Mouse (Mus musculus): ENCODE measurements at regions not wholly inside any gene's neighbourhood (a gene's known extent, or its start where the extent isn't known, plus 50 kb on each side); places are given as distances from the start of the nearest gene placed in this dataset.

- no peak for DNase-seq
Observed at GRCm38 (mm10) chr17:85818098-85818855, 130.2 kb upstream of the Six2 start.

DNA sequence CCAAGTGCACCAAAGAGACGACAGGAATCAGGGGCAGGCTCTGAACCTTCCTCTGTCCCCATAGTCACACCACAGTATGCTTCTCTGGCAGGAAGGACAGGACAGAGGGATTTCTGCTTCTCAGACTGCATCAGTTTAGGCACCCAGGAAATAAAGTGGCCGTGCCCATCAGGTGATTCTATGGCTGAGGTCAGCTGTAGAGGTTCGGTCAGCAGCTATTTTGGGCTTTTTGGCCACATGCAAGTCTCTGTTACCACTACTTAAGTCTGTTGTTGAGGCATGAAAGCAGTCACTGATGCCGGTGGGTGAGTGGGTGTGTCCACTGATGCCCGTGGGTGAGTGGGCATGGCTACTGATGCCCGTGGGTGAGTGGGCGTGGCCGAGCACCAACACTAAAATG is 128.4 kb upstream of the Six2 start:
- no peak for DNase-seq

DNA sequence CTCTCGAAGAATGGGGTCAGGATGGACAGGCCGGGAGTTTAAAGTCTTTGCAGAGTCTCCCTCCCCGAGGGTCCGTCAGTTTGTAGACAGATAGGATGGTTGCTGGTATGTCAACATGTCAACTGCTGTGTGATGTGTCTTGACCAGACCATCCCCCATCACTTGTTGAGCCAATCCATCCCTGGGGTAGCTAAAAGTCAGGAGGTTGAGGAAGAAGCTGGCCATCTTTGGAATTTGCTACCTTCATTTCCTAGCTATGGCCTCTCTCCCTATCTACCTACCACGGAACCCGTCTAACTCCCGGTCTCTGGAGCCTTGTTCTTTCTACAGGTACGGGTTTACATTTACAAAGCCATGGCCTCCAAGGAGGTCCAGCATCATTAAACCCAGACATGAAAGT is 128.0 kb upstream of the Six2 start:
- DNase-seq = no peak

DNA sequence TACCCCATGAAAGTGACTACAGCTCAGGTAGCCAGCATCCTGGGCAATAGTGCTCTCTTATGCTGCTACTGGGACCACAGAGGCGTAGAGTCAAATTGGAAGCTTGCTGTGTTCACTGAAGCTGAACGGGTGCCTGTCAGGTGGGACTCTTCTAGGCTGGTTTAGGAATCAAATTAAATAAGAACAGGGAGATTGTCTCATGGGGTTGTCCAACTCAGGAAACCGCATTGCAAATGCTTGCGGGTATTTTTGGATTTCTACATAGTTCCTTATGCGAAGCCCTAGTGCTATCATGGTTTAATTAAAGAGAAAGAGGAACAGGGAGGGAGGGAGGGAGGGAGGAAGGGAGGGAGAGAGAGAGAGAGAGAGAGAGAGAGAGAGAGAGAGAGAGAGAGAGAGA is 120.5 kb upstream of the Six2 start:
- no peak for DNase-seq

GRCm38 (mm10) chr17:85805726-85806359 is 117.8 kb upstream of the Six2 start:
- DNase-seq = no peak

- no peak for DNase-seq
Observed at GRCm38 (mm10) chr17:85804631-85805030, 116.6 kb upstream of the Six2 start.

DNA sequence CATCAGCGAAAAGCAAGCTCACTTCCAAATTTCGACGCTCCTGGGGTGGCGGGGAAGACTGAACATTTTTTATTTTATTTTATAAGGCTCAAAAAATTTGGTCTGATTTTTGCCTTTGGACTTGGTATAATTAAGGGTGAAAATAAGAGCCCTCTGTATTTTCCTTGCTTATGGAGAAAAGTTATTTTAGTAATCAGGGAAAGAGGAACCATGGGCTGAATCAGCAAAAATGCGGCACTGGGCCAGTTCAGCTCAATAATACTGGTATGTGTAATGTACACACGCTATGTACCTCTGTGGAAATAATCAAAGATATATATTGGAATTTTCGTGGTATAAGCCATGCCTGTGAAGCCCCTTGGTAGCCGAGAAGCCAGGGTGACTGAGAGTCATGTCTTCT is 113.7 kb upstream of the Six2 start:
- DNase-seq = no peak

DNA sequence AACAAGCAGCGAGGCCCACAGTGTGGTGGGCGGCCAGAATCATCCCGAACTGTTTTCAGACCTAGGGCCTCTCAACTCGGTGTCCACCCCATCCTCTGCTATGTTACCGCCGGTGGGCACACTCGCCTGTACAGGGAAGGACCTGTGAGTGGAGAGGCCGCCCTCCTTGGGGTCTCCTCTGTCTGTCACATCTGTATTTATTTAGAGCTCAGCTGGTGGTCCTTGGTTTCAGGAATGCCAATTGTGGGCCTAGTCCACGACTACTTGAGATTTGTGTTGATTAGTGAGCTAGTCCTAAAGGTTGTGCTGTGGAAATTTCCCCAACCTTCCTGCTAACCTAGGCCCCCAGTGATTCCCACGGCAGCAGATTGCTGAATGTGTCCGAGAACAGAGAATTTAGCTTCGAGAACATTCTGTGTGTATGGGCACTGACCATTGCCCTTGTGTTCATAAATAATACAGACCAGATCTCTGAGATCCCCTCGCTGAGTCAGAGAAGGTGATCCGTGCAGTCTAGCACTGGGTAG is 113.1 kb upstream of the Six2 start:
- DNase-seq = no peak

DNA sequence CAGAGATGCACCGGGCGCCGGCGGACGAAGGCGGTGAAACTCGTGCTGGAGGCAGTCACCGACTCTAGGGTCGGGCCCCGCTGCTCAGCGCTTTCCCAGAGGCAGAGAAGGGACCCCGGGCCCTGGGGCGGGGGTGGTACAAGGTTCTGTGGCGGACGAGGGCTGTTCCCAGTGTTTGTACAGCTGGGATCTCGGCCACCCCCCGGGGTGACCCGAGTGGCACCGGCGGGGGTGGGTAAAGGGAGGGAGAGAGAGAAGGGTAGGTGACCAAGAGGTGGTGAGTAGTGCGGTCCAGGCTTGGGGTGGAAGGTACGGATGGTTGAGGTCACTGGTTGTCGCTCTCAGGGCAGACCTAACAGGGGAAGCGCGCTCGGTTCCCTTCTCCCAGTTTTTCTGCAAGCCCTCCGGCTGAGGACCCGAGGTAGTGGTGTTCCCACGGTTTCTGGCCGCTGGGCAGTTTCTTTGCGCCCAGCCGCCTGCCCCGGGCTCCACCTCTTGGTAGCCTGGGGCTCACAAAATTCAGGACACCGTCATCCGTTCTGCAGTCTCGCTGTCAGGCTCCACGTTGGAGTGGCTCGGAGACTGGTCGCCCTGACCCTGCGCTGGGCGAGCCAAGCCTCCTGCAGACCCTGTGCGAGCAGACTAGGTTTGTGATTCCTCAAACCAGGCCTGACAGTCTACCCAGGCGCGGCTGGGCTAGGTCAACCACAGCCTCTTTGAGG is 112.4 kb upstream of the Six2 start:
- no peak for DNase-seq

DNA sequence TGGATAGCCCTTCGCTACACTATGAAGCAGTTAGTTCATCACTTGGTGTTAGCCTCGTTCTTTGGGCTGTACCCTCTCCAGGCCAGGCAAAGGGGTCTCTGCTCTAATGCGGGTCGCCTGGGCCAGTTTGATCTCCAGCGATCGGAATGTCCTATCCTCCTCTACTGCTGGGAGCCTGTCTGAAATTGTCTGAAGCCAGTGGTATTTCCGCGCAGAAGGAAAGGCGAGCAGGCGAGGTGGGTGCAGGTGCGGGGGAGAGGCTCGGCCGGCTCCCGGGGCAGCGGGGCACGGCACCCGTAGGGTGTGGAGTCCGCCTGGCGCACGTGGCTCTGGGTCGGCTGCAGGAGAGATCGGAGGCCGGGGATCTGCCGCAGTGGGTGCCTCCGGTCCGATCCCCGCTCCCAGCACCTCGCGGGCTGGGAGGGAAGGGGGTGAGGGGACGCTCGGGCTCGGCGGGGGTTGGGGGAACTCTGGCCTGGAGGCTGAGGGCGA is 111.8 kb upstream of the Six2 start:
- DNase-seq = no peak

- no peak for DNase-seq
Observed at GRCm38 (mm10) chr17:85799081-85799864, 111.2 kb upstream of the Six2 start.

DNA sequence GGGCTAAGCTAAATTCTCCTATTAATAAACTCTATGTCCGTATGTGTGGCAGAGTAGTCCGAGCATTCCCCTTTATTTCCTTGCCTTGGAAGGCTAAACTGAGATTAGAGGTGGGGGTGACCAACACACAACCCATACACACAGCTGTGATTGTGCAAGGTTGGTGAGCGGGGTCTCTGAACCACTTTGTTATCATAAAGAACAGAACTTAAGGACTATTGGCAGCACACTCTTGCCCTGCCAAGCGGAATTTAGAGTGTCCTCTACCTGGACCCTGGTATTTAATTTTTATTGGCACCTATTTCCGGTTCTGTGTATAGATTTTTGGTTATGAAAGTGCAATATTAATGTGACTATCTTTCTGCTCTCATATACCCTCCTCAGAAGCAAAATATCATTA is 109.7 kb upstream of the Six2 start:
- no peak for DNase-seq

DNA sequence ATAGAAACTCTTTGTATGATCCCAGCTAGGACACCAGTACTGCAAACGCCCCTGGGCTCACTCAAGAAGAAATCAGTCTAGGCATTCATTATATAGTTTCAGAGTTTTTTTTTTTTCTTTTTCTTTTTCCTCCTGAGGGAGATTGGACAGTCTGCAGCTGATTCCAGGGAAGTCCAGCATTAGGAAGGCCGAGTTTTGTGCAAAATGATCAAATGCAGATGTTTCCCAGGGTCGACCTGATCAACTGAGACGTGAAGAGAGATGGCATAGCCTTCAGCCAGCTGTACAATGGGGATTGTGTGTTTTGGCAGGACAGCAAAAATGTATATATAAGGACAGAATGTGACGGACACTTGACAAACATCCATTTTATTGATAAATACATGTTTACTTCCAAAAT is 107.7 kb upstream of the Six2 start:
- no peak for DNase-seq

- DNase-seq = no peak
Observed at GRCm38 (mm10) chr17:85785625-85786294, 97.7 kb upstream of the Six2 start.

DNA sequence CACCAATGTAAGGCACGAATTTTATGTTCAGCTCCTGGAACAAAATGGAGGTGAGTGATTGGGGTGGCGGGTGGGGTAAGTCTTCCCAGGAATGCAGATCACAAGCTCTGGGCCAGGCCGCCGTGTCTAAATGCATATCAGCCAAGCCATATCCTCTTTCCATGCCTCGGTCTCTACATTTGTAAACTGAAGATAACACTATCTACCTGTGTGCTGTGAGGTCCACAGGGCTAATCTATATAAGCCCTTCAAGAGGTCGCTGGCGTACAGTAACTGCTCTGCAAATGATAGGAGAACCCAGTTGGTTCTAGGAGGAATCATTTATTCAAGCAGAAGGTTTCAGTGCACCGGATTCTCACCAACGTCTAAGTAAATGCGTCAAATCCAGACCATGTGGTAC is 92.4 kb upstream of the Six2 start:
- no peak for DNase-seq

DNA sequence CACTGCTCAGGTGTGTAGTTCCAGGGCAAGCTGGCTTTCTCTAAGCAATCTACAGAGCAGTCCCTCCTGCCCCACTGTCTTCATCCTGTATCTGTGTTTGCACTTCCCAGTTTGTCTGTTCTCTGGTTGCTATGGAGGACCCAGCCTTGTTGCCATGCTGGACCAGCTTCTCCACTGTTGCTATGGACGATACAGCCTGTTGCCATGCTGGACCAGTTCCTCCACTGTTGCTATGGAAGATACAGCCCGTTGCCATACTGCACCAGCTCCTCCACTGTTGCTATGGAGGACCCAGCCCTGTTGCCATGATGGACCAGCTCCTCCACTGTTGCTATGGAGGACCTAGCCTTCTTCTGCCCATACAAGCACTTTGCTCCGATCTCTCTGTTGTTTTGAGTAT is 88.8 kb upstream of the Six2 start:
- DNase-seq = no peak

DNA sequence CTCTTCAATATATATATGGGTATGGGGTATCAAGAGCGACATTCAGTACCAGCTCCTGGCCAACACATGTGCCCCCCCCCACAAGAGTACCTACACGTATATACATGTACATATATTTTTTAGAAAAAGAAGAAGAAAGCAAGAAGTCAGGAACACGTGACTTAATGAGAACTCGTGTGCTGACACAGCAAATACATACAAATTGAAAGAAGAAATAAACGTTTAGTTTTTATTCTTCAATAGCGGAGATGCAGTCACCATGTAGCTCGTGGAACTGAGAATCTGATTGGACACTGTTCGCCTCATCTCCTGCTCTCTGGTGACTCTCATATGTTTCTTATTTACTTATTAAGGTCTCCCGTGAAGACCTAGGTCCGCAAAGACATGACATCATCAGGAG is 80.3 kb upstream of the Six2 start:
- DNase-seq = no peak

DNA sequence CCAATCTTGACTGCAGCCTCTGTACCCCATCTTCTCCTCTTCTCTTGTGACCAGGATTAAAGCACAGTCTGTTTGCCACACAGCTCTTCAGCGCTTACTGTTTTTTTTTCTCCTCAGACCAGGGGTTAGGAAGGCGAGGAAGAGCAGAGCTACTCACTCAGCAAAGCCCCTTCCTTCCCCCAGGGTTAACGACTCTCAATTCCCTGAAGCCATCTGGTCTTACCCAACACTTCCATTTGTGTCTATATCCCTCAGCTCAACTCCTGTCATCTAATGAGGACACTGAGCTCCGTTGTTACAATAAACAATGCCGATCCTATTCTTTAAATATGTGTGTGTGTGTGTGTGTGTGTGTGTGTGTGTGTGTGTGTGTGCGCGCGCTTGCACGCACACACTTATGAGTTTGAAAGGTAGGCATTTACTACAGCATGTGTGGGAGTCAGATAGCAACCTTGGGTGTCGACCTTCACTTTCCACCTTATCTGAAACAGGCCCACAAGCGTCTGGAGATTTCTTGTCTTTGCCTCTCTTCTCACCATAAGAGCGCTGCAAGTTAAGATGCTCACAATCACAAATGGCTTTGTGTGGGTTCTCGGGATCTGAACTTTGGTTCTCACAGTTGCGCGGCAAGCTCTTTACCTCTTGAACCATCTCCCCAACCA is 79.3 kb upstream of the Six2 start:
- DNase-seq = no peak

DNA sequence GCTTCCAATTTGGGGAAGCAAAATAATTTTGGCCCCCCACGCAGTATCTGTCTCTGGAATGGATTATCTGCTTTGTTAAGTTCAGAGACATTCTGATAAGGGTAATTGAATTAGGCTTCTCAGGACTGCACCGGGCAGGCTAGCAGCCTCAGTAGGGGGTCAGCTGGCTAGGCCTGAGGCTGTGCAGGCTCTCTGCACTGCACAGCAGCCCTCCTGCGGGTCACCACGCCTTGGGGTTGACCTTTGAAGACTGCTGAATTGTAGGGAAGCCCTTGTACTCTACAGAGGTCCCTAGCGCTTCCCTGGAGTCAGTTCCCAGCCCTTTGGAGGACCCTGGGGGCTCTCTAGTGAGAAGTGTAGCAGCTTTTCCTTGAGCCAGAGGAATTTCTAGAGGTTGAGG is 78.5 kb upstream of the Six2 start:
- no peak for DNase-seq

DNA sequence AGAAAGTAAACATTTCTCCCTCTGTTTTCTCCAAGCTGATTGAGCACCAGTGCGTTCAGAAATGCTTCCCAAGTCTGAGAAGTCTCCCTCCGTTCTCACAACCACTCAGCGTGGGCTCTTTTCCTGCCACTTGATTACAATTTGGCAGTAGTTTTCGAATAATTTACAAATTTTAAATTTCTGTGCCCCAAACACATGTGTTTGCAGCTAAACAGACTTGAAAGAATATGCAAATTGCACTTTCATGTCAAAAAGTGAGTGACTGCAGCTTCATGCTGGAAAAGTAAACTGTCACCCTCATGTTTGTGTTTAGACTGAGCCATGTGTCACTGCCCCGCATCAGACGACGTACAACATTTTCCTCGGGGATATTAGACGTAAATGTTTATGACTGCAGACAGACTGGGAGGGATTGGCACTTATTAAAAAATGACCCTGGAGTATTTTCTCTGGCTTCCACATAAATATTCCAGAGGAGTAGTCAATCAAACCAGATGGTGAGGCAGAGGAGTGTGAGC is 70.6 kb upstream of the Six2 start:
- no peak for DNase-seq

DNA sequence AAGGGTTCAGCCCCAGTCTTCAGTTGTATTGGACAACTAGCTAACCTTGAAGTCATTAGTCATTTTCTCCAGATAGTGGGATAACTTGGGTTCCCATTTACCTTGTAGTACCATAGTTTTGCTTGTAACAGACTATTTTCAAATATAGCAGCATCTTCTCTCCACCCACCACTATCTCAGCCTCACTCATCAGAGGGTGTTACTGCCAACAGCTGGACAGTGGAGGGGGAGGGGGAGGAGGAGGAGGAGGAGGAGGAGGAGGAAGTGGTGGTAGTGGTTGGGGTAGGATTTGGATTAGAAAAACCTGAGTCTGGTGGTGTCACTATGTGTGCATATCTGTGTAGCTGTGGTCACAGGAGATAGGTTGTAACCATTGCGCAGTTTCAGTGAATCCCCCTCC is 69.6 kb upstream of the Six2 start:
- no peak for DNase-seq

- DNase-seq = no peak
Observed at GRCm38 (mm10) chr17:85755557-85755956, 67.5 kb upstream of the Six2 start.

Measured in kidney, adult 11 months (tissue).